Mouse (Mus musculus): ENCODE data around the gene Wdr20rt. TPM values are rescaled to one million over a fixed set of nuclear protein-coding genes. Genes with fewer than 3 reads are reported as not detected.

Gene Wdr20rt
- not detected in 2 replicates for polyA plus RNA-seq (2014; fragmentation: Nextera tagmentation; extraction: Ambion mirVana)

DNA sequence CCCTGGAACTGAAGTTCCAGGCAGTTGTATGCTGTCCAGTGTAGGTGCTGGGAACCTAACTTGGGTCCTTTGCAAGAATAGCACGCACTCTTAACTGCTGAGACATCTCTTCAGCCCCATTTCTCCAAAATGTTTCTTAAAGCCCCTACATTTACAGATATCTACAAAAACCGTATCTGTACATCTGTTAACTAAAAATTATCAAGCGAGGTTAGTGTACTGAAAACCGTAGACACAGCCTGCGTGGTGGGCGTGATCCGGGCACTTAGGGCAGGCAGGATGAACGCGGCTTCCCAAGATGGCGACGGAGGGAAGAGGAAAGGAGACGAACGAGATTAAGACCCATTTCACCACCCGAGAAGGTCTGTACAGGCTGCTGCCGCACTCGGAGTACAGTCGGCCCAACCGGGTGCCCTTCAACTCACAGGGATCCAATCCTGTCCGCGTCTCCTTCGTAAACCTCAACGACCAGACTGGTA, at the start of gene Wdr20rt:
Gene Wdr20rt (plus strand): TSS at position 51 of the 479 bp plus-strand sequence.
- Histone ChIP-seq H3K4me2 (ENCODE audit: low read length) (no peak within 1 kb of the TSS), H3K9ac (ENCODE audit: low read length) (no peak within 1 kb of the TSS), H3K27ac (ENCODE audit: low read depth) (no peak within 1 kb of the TSS), H3K36me3 (ENCODE audit: control insufficient read depth, insufficient read depth, low read length) (no peaks in the 10 kb centered on the region), H3K4me1 (replicated peaks; ENCODE audit: control insufficient read depth, insufficient read depth, low read length) (no peaks in the 10 kb centered on the region), H3K4me3 (ENCODE audit: low read depth, low read length) (no peak within 1 kb of the TSS), H3K27me3 (replicated peaks; ENCODE audit: control insufficient read depth, insufficient read depth, low read length) (no peaks in the 10 kb centered on the region), H3K9me3 (ENCODE audit: control insufficient read depth, low read length) (no peaks in the 10 kb centered on the region)
- 93% methylated on average over 22 of the region's 22 CpGs for whole genome bisulfite sequencing
- no peak for ATAC-seq (replicated peaks; ENCODE audit: low FRiP score, low TSS enrichment, low read depth)
- DNase-seq (ENCODE audit: low spot score) = no peak

DNA sequence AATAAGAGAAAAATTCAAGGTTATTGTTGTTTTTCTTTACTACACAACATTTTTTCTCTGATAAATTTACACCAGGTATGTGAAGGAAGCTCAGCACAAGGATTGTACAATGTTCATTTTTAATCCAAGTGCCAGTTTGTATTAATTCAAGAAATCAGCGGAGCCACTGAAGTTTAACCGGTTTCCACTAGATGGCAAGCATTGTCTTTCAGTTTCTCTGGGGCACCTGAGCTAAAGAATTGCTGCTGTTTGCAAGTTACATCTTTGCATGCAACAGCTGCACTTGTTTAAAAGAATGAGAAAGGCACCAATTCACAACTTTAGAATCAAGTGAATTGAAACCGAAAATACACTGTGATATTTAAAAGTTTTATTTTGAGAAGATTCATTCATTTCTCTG, 38.0 kb upstream of the Wdr20rt start:
- DNase-seq (ENCODE audit: low spot score) = no peak
- Histone ChIP-seq H3K9ac (ENCODE audit: low read length) (no peak overlapping the region), H3K27ac (ENCODE audit: low read depth) (no peak overlapping the region), H3K4me3 (ENCODE audit: low read depth, low read length) (no peak overlapping the region), H3K27me3 (replicated peaks; ENCODE audit: control insufficient read depth, insufficient read depth, low read length) (no peaks in the 10 kb centered on the region), H3K36me3 (ENCODE audit: control insufficient read depth, insufficient read depth, low read length) (no peaks in the 10 kb centered on the region), H3K4me2 (ENCODE audit: low read length) (no peak overlapping the region), H3K9me3 (ENCODE audit: control insufficient read depth, low read length) (no peaks in the 10 kb centered on the region), H3K4me1 (replicated peaks; ENCODE audit: control insufficient read depth, insufficient read depth, low read length) (no peaks in the 10 kb centered on the region)
- ATAC-seq (replicated peaks; ENCODE audit: low FRiP score, low TSS enrichment, low read depth) = no peak
- 60% methylated on average over 3 of the region's 3 CpGs for WGBS

- H3K4me2 ChIP-seq (ENCODE audit: low read length) = no peak overlapping the region
- DNase-seq (ENCODE audit: low spot score) (no peak), ATAC-seq (replicated peaks; ENCODE audit: low FRiP score, low TSS enrichment, low read depth) (no peak)
- no peak overlapping the region for H3K4me3 ChIP-seq (ENCODE audit: low read depth, low read length)
- H3K4me1 ChIP-seq (replicated peaks; ENCODE audit: control insufficient read depth, insufficient read depth, low read length) = no peaks in the 10 kb centered on the region
- no peak overlapping the region for H3K27ac ChIP-seq (ENCODE audit: low read depth)
- WGBS = 90% methylated on average over 2 of the region's 2 CpGs
- no peaks in the 10 kb centered on the region for H3K27me3 ChIP-seq (replicated peaks; ENCODE audit: control insufficient read depth, insufficient read depth, low read length)
- H3K36me3 ChIP-seq (ENCODE audit: control insufficient read depth, insufficient read depth, low read length) = no peaks in the 10 kb centered on the region
- no peak overlapping the region for H3K9ac ChIP-seq (ENCODE audit: low read length)
- H3K9me3 ChIP-seq (ENCODE audit: control insufficient read depth, low read length) = no peaks in the 10 kb centered on the region
Observed at GRCm38 (mm10) chr12:65189213-65189612, 36.1 kb upstream of the Wdr20rt start.

DNA sequence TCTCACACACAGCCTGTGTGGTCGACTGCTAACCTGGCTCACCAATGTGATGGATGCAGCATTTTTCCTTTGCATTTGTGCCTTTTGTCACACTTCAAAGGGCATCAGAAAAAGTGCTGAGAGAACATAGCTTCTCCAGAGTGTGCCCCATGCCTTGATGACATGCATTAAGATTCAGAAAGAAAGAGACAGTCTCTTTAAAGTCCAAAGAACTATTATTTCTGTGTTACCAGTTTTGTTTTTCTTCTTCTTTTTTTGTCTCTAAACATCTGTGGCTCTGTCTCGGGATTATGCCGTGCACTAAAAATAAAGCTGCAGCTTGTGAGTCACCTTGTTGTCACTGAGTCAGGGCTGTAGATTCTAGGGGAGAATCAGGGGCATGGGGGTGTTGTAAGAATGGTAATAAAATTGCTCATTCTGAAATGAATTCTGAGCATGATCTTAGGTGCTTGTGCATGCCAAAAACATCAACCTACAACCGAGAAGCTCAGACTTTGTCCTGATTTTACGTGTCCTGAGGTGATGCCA, 31.2 kb upstream of the Wdr20rt start:
- DNase-seq (ENCODE audit: low spot score) = no peak
- H3K9me3 ChIP-seq (ENCODE audit: control insufficient read depth, low read length) = no peaks in the 10 kb centered on the region
- 60% methylated on average over 5 of the region's 5 CpGs for WGBS
- H3K4me2 ChIP-seq (ENCODE audit: low read length) = no peak overlapping the region
- no peak overlapping the region for H3K9ac ChIP-seq (ENCODE audit: low read length)
- no peak overlapping the region for H3K27ac ChIP-seq (ENCODE audit: low read depth)
- H3K4me3 ChIP-seq (ENCODE audit: low read depth, low read length) = no peak overlapping the region
- H3K36me3 ChIP-seq (ENCODE audit: control insufficient read depth, insufficient read depth, low read length) = no peaks in the 10 kb centered on the region
- no peaks in the 10 kb centered on the region for H3K4me1 ChIP-seq (replicated peaks; ENCODE audit: control insufficient read depth, insufficient read depth, low read length)
- H3K27me3 ChIP-seq (replicated peaks; ENCODE audit: control insufficient read depth, insufficient read depth, low read length) = no peaks in the 10 kb centered on the region
- ATAC-seq (replicated peaks; ENCODE audit: low FRiP score, low TSS enrichment, low read depth) = peak; percentile 47

- H3K9ac ChIP-seq (ENCODE audit: low read length) = no peak overlapping the region
- DNase-seq (ENCODE audit: low spot score) = no peak
- no peak overlapping the region for H3K27ac ChIP-seq (ENCODE audit: low read depth)
- WGBS = 95% methylated on average over 2 of the region's 2 CpGs
- no peaks in the 10 kb centered on the region for H3K27me3 ChIP-seq (replicated peaks; ENCODE audit: control insufficient read depth, insufficient read depth, low read length)
- H3K9me3 ChIP-seq (ENCODE audit: control insufficient read depth, low read length) = no peaks in the 10 kb centered on the region
- ATAC-seq (replicated peaks; ENCODE audit: low FRiP score, low TSS enrichment, low read depth) = no peak
- H3K4me1 ChIP-seq (replicated peaks; ENCODE audit: control insufficient read depth, insufficient read depth, low read length) = no peaks in the 10 kb centered on the region
- H3K4me2 ChIP-seq (ENCODE audit: low read length) = no peak overlapping the region
- H3K36me3 ChIP-seq (ENCODE audit: control insufficient read depth, insufficient read depth, low read length) = no peaks in the 10 kb centered on the region
- H3K4me3 ChIP-seq (ENCODE audit: low read depth, low read length) = no peak overlapping the region
Observed at GRCm38 (mm10) chr12:65201812-65202211, 23.5 kb upstream of the Wdr20rt start.

- DNase-seq (ENCODE audit: low spot score) (no peak), ATAC-seq (replicated peaks; ENCODE audit: low FRiP score, low TSS enrichment, low read depth) (no peak)
- Histone ChIP-seq H3K4me3 (ENCODE audit: low read depth, low read length) (no peak overlapping the region), H3K27ac (ENCODE audit: low read depth) (no peak overlapping the region), H3K27me3 (replicated peaks; ENCODE audit: control insufficient read depth, insufficient read depth, low read length) (no peaks in the 10 kb centered on the region), H3K9me3 (ENCODE audit: control insufficient read depth, low read length) (no peaks in the 10 kb centered on the region), H3K9ac (ENCODE audit: low read length) (no peak overlapping the region), H3K4me2 (ENCODE audit: low read length) (no peak overlapping the region), H3K36me3 (ENCODE audit: control insufficient read depth, insufficient read depth, low read length) (no peaks in the 10 kb centered on the region), H3K4me1 (replicated peaks; ENCODE audit: control insufficient read depth, insufficient read depth, low read length) (no peaks in the 10 kb centered on the region)
- 74% methylated on average over 1 of the region's 1 CpGs for WGBS
Observed at GRCm38 (mm10) chr12:65206431-65206830, 18.9 kb upstream of the Wdr20rt start.

GRCm38 (mm10) chr12:65216404-65216840, 8.9 kb upstream of the Wdr20rt start:
- Histone ChIP-seq H3K27ac (ENCODE audit: low read depth) (no peak overlapping the region), H3K36me3 (ENCODE audit: control insufficient read depth, insufficient read depth, low read length) (no peaks in the 10 kb centered on the region), H3K4me1 (replicated peaks; ENCODE audit: control insufficient read depth, insufficient read depth, low read length) (no peaks in the 10 kb centered on the region), H3K4me2 (ENCODE audit: low read length) (no peak overlapping the region), H3K9me3 (ENCODE audit: control insufficient read depth, low read length) (no peaks in the 10 kb centered on the region), H3K4me3 (ENCODE audit: low read depth, low read length) (no peak overlapping the region), H3K9ac (ENCODE audit: low read length) (no peak overlapping the region), H3K27me3 (replicated peaks; ENCODE audit: control insufficient read depth, insufficient read depth, low read length) (no peaks in the 10 kb centered on the region)
- 84% methylated on average over 6 of the region's 6 CpGs for WGBS
- DNase-seq (ENCODE audit: low spot score) (no peak), ATAC-seq (replicated peaks; ENCODE audit: low FRiP score, low TSS enrichment, low read depth) (no peak)

GRCm38 (mm10) chr12:65228628-65229027, 3.3 kb downstream of the Wdr20rt start:
- Histone ChIP-seq H3K4me2 (ENCODE audit: low read length) (no peak overlapping the region), H3K9ac (ENCODE audit: low read length) (no peak overlapping the region), H3K4me3 (ENCODE audit: low read depth, low read length) (no peak overlapping the region), H3K9me3 (ENCODE audit: control insufficient read depth, low read length) (no peaks in the 10 kb centered on the region), H3K27ac (ENCODE audit: low read depth) (no peak overlapping the region), H3K27me3 (replicated peaks; ENCODE audit: control insufficient read depth, insufficient read depth, low read length) (no peaks in the 10 kb centered on the region), H3K36me3 (ENCODE audit: control insufficient read depth, insufficient read depth, low read length) (no peaks in the 10 kb centered on the region), H3K4me1 (replicated peaks; ENCODE audit: control insufficient read depth, insufficient read depth, low read length) (no peaks in the 10 kb centered on the region)
- DNase-seq (ENCODE audit: low spot score) (no peak), ATAC-seq (replicated peaks; ENCODE audit: low FRiP score, low TSS enrichment, low read depth) (no peak)
- 91% methylated on average over 6 of the region's 6 CpGs for WGBS

DNA sequence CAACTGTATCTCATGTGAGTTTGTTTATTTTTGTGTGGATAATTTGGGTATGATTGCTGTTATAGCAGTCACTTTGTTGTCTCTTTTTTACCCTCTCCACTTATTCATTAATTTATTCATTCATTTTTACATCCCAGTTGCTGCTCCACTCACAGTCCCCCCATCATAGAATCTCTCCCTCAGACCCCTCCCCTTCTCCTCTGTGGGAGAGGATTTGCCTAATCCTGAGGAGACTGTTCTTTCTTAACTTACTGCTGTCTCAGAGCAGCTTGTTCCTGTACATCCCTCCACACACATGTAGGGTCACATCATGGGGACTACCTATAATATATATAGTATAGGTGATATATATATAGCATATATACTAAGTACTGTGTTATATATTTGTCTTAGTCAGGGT, 3.7 kb downstream of the Wdr20rt start:
- no peaks in the 10 kb centered on the region for H3K27me3 ChIP-seq (replicated peaks; ENCODE audit: control insufficient read depth, insufficient read depth, low read length)
- ATAC-seq (replicated peaks; ENCODE audit: low FRiP score, low TSS enrichment, low read depth) = no peak
- H3K27ac ChIP-seq (ENCODE audit: low read depth) = no peak overlapping the region
- H3K9me3 ChIP-seq (ENCODE audit: control insufficient read depth, low read length) = no peaks in the 10 kb centered on the region
- no peaks in the 10 kb centered on the region for H3K4me1 ChIP-seq (replicated peaks; ENCODE audit: control insufficient read depth, insufficient read depth, low read length)
- H3K9ac ChIP-seq (ENCODE audit: low read length) = no peak overlapping the region
- H3K36me3 ChIP-seq (ENCODE audit: control insufficient read depth, insufficient read depth, low read length) = no peaks in the 10 kb centered on the region
- H3K4me3 ChIP-seq (ENCODE audit: low read depth, low read length) = no peak overlapping the region
- H3K4me2 ChIP-seq (ENCODE audit: low read length) = no peak overlapping the region
- DNase-seq (ENCODE audit: low spot score) = no peak

Measured in intestine, embryonic 14.5 days (tissue).